Mouse (Mus musculus): Measurements from ENCODE around the gene Daxx. TPM values are rescaled to one million over a fixed set of nuclear protein-coding genes. Genes with fewer than 3 reads are reported as not detected.
"Not testable (repeated sequence)": the region's sequence is repeated elsewhere in the genome, so short reads cannot be mapped to it uniquely, and the experiment has no call there.

Daxx gene
- polyA plus RNA-seq, 1 experiment from 2014 or later, result 46.9 TPM

DNA sequence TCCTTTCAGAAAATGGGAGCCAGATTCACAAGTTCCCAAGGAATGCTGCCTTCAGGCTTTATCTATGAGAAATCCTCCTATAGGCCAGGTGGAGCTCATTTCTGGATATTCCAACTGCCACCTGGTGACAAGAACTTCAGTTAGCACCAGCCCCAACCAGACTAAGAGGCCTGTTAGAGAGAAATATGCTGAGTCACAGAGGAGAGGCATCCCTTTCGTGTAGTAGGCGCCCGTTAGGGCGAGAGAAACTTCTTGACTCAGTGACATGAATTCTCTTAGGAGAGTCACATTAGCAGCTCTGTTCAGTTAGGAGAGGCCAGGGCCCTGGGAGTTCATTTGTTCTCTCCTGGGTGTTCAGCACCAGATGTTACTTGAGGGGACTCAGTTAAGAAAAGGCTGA is 9.6 kb upstream of the Daxx start:
- H3K9me3 ChIP-seq (ENCODE audit: control insufficient read depth, low read length), result no peaks in the 10 kb centered on the region
- ATAC-seq (replicated peaks; ENCODE audit: low FRiP score) (peak; percentile 78), DNase-seq (ENCODE audit: low spot score) (no peak)
- no peak overlapping the region for H3K4me3 ChIP-seq (ENCODE audit: low read depth, low read length)
- no peaks in the 10 kb centered on the region for H3K36me3 ChIP-seq (ENCODE audit: control insufficient read depth, insufficient read depth, low read length)
- peak overlapping the region; percentile 7; the same call in 1 of the 2 replicates for H3K4me2 ChIP-seq
- peak overlapping the region; percentile 87 for H3K27ac ChIP-seq (ENCODE audit: low read depth, low read length)
- peak overlapping the region; percentile 48 for H3K9ac ChIP-seq (ENCODE audit: low read depth, low read length)
- WGBS, result 44% methylated on average over 4 of the region's 4 CpGs
- peaks cover 36% of the 10 kb centered on the region for H3K4me1 ChIP-seq (replicated peaks; ENCODE audit: control insufficient read depth, insufficient read depth, low read length)
- no peaks in the 10 kb centered on the region for H3K27me3 ChIP-seq (replicated peaks; ENCODE audit: control insufficient read depth, insufficient read depth, low read length)

DNA sequence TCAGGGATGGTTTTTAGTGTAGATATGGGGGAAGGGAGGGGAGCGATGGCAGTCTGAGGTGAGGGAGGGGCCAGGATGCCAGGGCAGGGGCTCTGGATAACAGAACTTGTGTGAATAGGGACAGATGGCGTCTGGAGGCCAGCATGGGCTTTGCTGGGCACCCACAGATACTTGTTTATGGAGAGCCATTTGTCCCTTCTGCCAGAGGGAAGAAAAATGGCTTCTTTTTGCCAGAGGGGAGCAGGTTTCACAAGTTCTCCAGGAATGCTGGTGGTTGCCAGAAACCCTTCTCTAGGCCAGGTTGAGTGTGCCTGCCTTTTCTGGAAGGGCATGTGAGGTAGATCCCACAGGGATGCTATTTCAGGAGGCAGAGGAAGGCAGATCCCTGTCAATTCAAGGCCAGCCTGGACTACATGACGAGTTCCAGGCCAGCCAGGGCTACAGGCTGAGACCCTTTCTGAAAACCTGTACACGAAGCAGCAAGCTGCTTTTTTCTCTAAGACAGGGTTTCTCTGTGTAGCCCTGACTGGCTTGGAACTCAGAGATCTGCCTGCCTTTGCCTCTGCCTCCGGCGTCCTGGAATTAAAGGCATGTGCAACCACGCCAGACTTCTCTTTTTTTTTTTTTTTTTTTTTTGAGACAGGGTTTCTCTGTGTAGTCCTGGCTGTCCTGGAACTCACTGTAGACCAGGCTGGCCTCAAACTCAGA is 8.8 kb upstream of the Daxx start:
- H3K4me3 ChIP-seq (ENCODE audit: low read depth, low read length), result no peak overlapping the region
- 64% methylated on average over 7 of the region's 7 CpGs for WGBS
- H3K4me2 ChIP-seq, result peak overlapping the region; percentile 7
- peak overlapping the region; percentile 87 for H3K27ac ChIP-seq (ENCODE audit: low read depth, low read length)
- H3K36me3 ChIP-seq (ENCODE audit: control insufficient read depth, insufficient read depth, low read length), result no peaks in the 10 kb centered on the region
- H3K27me3 ChIP-seq (replicated peaks; ENCODE audit: control insufficient read depth, insufficient read depth, low read length), result no peaks in the 10 kb centered on the region
- no peaks in the 10 kb centered on the region for H3K9me3 ChIP-seq (ENCODE audit: control insufficient read depth, low read length)
- DNase-seq (ENCODE audit: low spot score) (no peak), ATAC-seq (replicated peaks; ENCODE audit: low FRiP score) (no peak)
- peaks cover 36% of the 10 kb centered on the region for H3K4me1 ChIP-seq (replicated peaks; ENCODE audit: control insufficient read depth, insufficient read depth, low read length)
- H3K9ac ChIP-seq (ENCODE audit: low read depth, low read length), result peak overlapping the region; percentile 48

DNA sequence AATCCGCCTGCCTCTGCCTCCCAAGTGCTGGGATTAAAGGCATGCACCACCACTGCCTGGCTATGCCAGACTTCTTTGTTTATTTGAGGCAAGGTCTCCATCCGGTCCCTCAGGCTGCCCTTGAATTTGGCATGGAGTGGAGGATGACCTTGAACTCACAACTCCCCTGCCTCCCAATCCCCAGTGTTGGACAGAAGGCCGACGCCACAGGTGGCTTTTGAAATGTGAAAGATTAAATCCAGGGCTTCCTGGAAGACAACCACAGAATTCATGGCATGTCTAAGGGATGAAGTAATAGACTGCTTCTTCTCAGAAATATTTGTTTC is 8.3 kb upstream of the Daxx start:
- H3K27ac ChIP-seq (ENCODE audit: low read depth, low read length), result no peak overlapping the region
- 90% methylated on average over 4 of the region's 4 CpGs for WGBS
- H3K27me3 ChIP-seq (replicated peaks; ENCODE audit: control insufficient read depth, insufficient read depth, low read length), result no peaks in the 10 kb centered on the region
- no peak overlapping the region for H3K4me2 ChIP-seq
- no peaks in the 10 kb centered on the region for H3K36me3 ChIP-seq (ENCODE audit: control insufficient read depth, insufficient read depth, low read length)
- ATAC-seq (replicated peaks; ENCODE audit: low FRiP score), result no peak
- no peak for DNase-seq (ENCODE audit: low spot score)
- no peaks in the 10 kb centered on the region for H3K9me3 ChIP-seq (ENCODE audit: control insufficient read depth, low read length)
- peaks cover 36% of the 10 kb centered on the region for H3K4me1 ChIP-seq (replicated peaks; ENCODE audit: control insufficient read depth, insufficient read depth, low read length)
- no peak overlapping the region for H3K9ac ChIP-seq (ENCODE audit: low read depth, low read length)
- H3K4me3 ChIP-seq (ENCODE audit: low read depth, low read length), result no peak overlapping the region

DNA sequence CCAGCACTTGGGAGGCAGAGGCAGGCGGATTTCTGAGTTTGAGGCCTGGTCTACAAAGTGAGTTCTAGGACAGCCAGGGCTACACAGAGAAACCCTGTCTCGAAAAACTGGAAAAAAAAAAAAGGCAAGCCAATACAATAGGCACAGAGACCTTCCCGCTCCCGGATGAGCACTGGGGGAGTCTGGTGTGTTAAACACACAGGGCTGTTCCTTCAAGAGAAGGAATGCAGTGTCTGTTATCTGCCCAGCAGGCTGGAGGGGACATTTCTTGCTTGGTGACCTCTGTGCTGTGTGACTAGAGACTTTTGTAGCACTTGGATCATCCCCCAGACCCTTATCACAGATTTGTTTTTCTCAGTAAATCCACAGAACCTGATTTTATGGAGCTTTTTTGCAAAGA is 7.6 kb upstream of the Daxx start:
- H3K9me3 ChIP-seq (ENCODE audit: control insufficient read depth, low read length), result no peaks in the 10 kb centered on the region
- WGBS, result 70% methylated on average over 4 of the region's 4 CpGs
- H3K36me3 ChIP-seq (ENCODE audit: control insufficient read depth, insufficient read depth, low read length), result no peaks in the 10 kb centered on the region
- H3K4me1 ChIP-seq (replicated peaks; ENCODE audit: control insufficient read depth, insufficient read depth, low read length), result peaks cover 36% of the 10 kb centered on the region
- H3K27ac ChIP-seq (ENCODE audit: low read depth, low read length), result no peak overlapping the region
- ATAC-seq (replicated peaks; ENCODE audit: low FRiP score) (no peak), DNase-seq (ENCODE audit: low spot score) (no peak)
- H3K4me3 ChIP-seq (ENCODE audit: low read depth, low read length), result no peak overlapping the region
- no peak overlapping the region for H3K9ac ChIP-seq (ENCODE audit: low read depth, low read length)
- no peak overlapping the region for H3K4me2 ChIP-seq
- H3K27me3 ChIP-seq (replicated peaks; ENCODE audit: control insufficient read depth, insufficient read depth, low read length), result no peaks in the 10 kb centered on the region

DNA sequence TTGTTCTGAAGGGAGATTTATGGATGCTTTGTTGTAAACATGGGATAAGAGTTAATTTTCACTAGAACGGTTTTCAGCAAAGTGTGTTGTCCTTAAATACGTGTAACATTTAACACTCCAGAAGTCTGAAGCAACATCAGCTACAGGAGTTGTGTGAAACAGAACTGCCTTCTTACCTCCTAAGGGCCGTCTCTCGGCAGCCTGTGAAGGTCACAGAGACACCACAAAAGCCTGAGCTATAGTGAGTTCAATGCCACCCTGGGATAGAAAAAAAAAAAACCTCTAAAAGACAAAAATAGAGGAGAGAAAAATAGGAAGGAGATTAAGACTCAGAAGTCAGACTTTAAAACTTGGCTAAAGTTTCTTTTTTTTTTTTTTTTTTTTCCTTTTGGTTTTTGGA is 7.1 kb upstream of the Daxx start:
- no peak for DNase-seq (ENCODE audit: low spot score)
- H3K4me3 ChIP-seq (ENCODE audit: low read depth, low read length), result no peak overlapping the region
- no peaks in the 10 kb centered on the region for H3K9me3 ChIP-seq (ENCODE audit: control insufficient read depth, low read length)
- no peaks in the 10 kb centered on the region for H3K27me3 ChIP-seq (replicated peaks; ENCODE audit: control insufficient read depth, insufficient read depth, low read length)
- 67% methylated on average over 4 of the region's 4 CpGs for WGBS
- no peak for ATAC-seq (replicated peaks; ENCODE audit: low FRiP score)
- H3K9ac ChIP-seq (ENCODE audit: low read depth, low read length), result no peak overlapping the region
- H3K27ac ChIP-seq (ENCODE audit: low read depth, low read length), result no peak overlapping the region
- peaks cover 36% of the 10 kb centered on the region for H3K4me1 ChIP-seq (replicated peaks; ENCODE audit: control insufficient read depth, insufficient read depth, low read length)
- peak overlapping the region; percentile 37 for H3K4me2 ChIP-seq
- H3K36me3 ChIP-seq (ENCODE audit: control insufficient read depth, insufficient read depth, low read length), result no peaks in the 10 kb centered on the region

DNA sequence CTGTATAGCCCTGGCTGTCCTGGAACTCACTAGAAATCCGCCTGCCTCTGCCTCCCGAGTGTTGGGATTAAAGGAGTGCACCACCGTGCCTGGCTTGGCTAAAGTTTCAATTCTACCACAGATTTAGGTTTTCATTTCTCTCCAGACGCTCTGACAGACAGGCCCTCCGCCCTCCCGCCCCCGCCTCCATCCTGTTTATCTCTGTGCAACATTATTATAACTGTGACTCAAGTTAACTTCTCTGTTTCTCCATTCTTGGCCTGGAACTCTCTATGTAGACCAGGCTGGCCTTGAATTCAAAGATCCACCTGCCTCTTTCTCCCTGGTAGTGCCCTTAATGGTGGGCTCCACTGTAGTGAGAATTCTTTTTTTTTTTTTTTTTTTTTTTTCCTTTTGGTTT is 6.7 kb upstream of the Daxx start:
- Histone ChIP-seq H3K9ac (ENCODE audit: low read depth, low read length) (no peak overlapping the region), H3K4me2 (peak overlapping the region; percentile 37), H3K4me1 (replicated peaks; ENCODE audit: control insufficient read depth, insufficient read depth, low read length) (peaks cover 36% of the 10 kb centered on the region), H3K27me3 (replicated peaks; ENCODE audit: control insufficient read depth, insufficient read depth, low read length) (no peaks in the 10 kb centered on the region), H3K9me3 (ENCODE audit: control insufficient read depth, low read length) (no peaks in the 10 kb centered on the region), H3K27ac (ENCODE audit: low read depth, low read length) (peak overlapping the region; percentile 54), H3K4me3 (ENCODE audit: low read depth, low read length) (no peak overlapping the region), H3K36me3 (ENCODE audit: control insufficient read depth, insufficient read depth, low read length) (no peaks in the 10 kb centered on the region)
- no peak for DNase-seq (ENCODE audit: low spot score)
- ATAC-seq (replicated peaks; ENCODE audit: low FRiP score), result no peak
- WGBS, result 57% methylated on average over 7 of the region's 7 CpGs

DNA sequence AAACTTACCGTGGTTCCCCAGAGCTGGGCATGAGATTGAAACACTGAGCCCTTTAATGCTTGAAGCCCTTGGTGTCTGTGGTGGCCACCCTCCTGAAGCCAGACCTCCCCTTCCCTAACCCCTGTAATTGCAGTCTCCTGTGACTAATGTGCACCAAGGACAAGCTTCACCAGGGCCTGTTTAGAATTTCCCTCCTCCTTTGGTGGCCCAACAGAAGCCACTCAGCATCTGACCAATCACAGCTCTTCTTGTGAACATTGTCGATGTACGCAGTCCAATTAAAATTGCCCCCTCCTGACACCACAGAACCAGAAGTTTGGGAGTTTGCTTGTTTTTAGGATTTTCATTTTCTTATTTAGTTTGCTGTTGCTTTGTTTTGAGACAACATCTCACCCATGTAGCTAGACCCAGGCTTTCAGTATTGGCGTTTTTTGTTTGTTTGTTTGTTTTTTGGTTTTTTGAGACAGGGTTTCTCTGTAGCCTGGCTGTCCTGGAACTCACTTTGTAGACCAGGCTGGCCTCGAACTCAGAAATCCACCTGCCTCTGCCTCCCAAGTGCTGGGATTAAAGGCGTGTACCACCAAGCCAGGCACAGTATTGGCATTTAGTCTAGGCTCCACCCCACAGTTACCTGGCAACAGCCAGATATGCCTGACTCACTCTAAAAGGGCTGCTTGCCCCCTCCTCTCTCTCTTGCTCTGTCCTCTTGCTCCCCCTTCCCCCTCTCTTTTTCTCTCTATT is 5.1 kb upstream of the Daxx start:
- H3K36me3 ChIP-seq (ENCODE audit: control insufficient read depth, insufficient read depth, low read length); H3K4me3 ChIP-seq (ENCODE audit: low read depth, low read length); DNase-seq (ENCODE audit: low spot score); H3K4me2 ChIP-seq; ATAC-seq (replicated peaks; ENCODE audit: low FRiP score); H3K9ac ChIP-seq (ENCODE audit: low read depth, low read length); H3K27me3 ChIP-seq (replicated peaks; ENCODE audit: control insufficient read depth, insufficient read depth, low read length); H3K9me3 ChIP-seq (ENCODE audit: control insufficient read depth, low read length): not testable (repeated sequence)
- H3K4me1 ChIP-seq (replicated peaks; ENCODE audit: control insufficient read depth, insufficient read depth, low read length), result peaks cover 37% of the 10 kb centered on the region
- 0 out of 2 replicates have a peak overlapping the region, but pooled peaks have one; percentile 11 for H3K27ac ChIP-seq (ENCODE audit: low read depth, low read length)
- WGBS, result 68% methylated on average over 6 of the region's 6 CpGs

DNA sequence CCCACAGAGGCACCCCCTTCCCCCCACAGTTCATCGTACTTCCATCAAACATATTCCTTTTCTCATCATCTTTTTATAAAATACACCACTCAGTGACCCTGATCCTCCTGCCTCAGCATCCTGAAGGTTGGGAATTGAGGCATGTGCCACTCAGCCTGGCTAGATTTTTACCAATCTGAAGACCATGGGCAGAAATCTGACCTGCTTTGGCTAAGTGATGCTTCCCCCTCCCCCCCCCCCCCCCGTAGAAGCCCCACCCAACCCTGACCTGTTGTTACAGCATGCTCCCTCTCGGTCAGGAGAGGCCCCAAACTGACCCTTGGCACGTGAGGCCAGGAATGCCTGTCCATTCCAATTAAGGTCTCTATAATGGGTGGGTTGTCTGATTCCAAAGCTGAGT is 4.4 kb upstream of the Daxx start, which contains the start of gene Platr17:
Gene Platr17 (plus strand): TSS at position 301 of the 400 bp plus-strand sequence.
- not testable (repeated sequence) for H3K27ac ChIP-seq (ENCODE audit: low read depth, low read length); H3K27me3 ChIP-seq (replicated peaks; ENCODE audit: control insufficient read depth, insufficient read depth, low read length); H3K4me2 ChIP-seq; H3K36me3 ChIP-seq (ENCODE audit: control insufficient read depth, insufficient read depth, low read length); H3K9ac ChIP-seq (ENCODE audit: low read depth, low read length); H3K4me3 ChIP-seq (ENCODE audit: low read depth, low read length); ATAC-seq (replicated peaks; ENCODE audit: low FRiP score); H3K9me3 ChIP-seq (ENCODE audit: control insufficient read depth, low read length); DNase-seq (ENCODE audit: low spot score)
- WGBS, result 58% methylated on average over 3 of the region's 4 CpGs
- peaks cover 35% of the 10 kb centered on the region for H3K4me1 ChIP-seq (replicated peaks; ENCODE audit: control insufficient read depth, insufficient read depth, low read length)

Data from liver, embryonic 11.5 days (tissue).